Mouse (Mus musculus) cerebellum, adult 9-11 months (tissue): ENCODE results near the gene Sfn.
"Not testable (repeated sequence)": the region's sequence is repeated elsewhere in the genome, so short reads cannot be mapped to it uniquely, and the experiment has no call there.

Experiments
- DNase-seq: peaks from one replicate; pipeline ENCODE4 v3.0.0; 2022

Gene Sfn

GRCm38 (mm10) chr4:133601721-133602218, at the start of gene Sfn:
TSS of gene Sfn (minus strand) at chr4:133602168.
- DNase-seq, result peak; percentile 55

GRCm38 (mm10) chr4:133651445-133651844, 49.5 kb upstream of the Sfn start:
- DNase-seq, result no peak

GRCm38 (mm10) chr4:133649989-133650699, 48.2 kb upstream of the Sfn start, which contains the start of gene Zdhhc18:
TSS of gene Zdhhc18 (minus strand) at chr4:133650154.
- peak; percentile 69 for DNase-seq

- DNase-seq, result not testable (repeated sequence)
Measured at GRCm38 (mm10) chr4:133649464-133649863, 47.5 kb upstream of the Sfn start.

GRCm38 (mm10) chr4:133645680-133646079, 43.7 kb upstream of the Sfn start:
- DNase-seq, result no peak

- DNase-seq, result no peak
Measured at GRCm38 (mm10) chr4:133645195-133645594, 43.2 kb upstream of the Sfn start.

- no peak for DNase-seq
Measured at GRCm38 (mm10) chr4:133634043-133634410, 32.1 kb upstream of the Sfn start.

GRCm38 (mm10) chr4:133633332-133634042, 31.5 kb upstream of the Sfn start:
- peak; percentile 89 for DNase-seq

- DNase-seq, result peak; percentile 30
Measured at GRCm38 (mm10) chr4:133632483-133633327, 30.7 kb upstream of the Sfn start.

- peak; percentile 56 for DNase-seq
Measured at GRCm38 (mm10) chr4:133631769-133632411, 29.9 kb upstream of the Sfn start.

- peak; percentile 44 for DNase-seq
Measured at GRCm38 (mm10) chr4:133631071-133631768, 29.3 kb upstream of the Sfn start.

GRCm38 (mm10) chr4:133630326-133630920, 28.5 kb upstream of the Sfn start:
- DNase-seq, result peak; percentile 82

GRCm38 (mm10) chr4:133629191-133629590, 27.2 kb upstream of the Sfn start:
- peak; percentile 12 for DNase-seq

GRCm38 (mm10) chr4:133628517-133628916, 26.5 kb upstream of the Sfn start:
- peak; percentile 24 for DNase-seq

GRCm38 (mm10) chr4:133627039-133627438, 25.1 kb upstream of the Sfn start:
- peak; percentile 86 for DNase-seq

- no peak for DNase-seq
Measured at GRCm38 (mm10) chr4:133626621-133627020, 24.7 kb upstream of the Sfn start.

GRCm38 (mm10) chr4:133626221-133626620, 24.3 kb upstream of the Sfn start:
- DNase-seq, result no peak

GRCm38 (mm10) chr4:133625621-133626071, 23.7 kb upstream of the Sfn start:
- DNase-seq, result no peak

- DNase-seq, result no peak
Measured at GRCm38 (mm10) chr4:133624830-133625229, 22.9 kb upstream of the Sfn start.

- no peak for DNase-seq
Measured at GRCm38 (mm10) chr4:133622161-133622695, 20.3 kb upstream of the Sfn start.

- no peak for DNase-seq
Measured at GRCm38 (mm10) chr4:133620668-133621067, 18.7 kb upstream of the Sfn start.
